Mouse (Mus musculus): ENCODE measurements around the gene Nlgn1.

GRCm38 (mm10) chr3:25673408-25673807 is 658.9 kb downstream of the Nlgn1 start:
- TF ChIP-seq CTCF (IDR thresholded peaks at IDR 0.05; ENCODE audit: low read depth) (no peak), EP300 (IDR thresholded peaks at IDR 0.05; ENCODE audit: low read depth) (no peak)

All from liver, embryonic 14.5 days (tissue).